Mouse (Mus musculus): ENCODE measurements around the gene Lcp2.

Gene Lcp2

GRCm38 (mm10) chr11:34048375-34049124, 1.8 kb downstream of the Lcp2 start:
- DNase-seq = no peak

DNA sequence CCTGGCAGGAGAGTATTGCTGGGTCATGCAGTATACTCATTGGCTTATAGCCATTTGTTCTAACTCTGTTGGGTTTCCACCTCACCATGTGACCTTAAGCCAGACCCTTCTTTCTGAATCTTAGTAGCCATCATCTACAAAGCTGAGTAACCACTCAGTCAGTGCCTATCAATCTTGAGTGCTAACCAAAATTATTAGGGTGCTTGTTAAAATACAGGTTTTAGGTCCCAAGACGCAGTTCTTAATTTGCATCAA, 2.3 kb downstream of the Lcp2 start:
- no peak for DNase-seq

GRCm38 (mm10) chr11:34050063-34050462, 3.3 kb downstream of the Lcp2 start:
- DNase-seq = no peak

DNA sequence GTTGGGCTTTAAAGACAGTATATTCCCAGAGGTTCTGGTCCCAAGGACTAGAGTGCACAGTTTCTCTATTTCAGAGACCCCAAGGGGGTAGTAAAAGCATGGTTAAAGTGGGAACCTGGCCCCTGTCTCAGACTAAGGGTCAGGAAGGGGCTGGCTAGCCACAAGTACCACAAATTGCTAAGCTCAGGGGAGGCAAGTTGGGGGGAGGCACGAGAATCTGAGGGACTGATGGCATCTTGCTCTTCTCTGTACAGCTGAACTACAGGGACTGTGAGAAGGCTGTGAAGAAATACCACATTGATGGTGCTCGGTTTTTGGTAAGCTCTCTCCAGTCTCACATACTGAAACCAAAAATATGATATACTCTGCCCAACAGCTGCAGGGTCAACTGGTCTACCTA, 3.9 kb downstream of the Lcp2 start:
- no peak for DNase-seq

- no peak for DNase-seq
These were observed 6.5 kb downstream of the Lcp2 start for GRCm38 (mm10) chr11:34053031-34053818.

DNA sequence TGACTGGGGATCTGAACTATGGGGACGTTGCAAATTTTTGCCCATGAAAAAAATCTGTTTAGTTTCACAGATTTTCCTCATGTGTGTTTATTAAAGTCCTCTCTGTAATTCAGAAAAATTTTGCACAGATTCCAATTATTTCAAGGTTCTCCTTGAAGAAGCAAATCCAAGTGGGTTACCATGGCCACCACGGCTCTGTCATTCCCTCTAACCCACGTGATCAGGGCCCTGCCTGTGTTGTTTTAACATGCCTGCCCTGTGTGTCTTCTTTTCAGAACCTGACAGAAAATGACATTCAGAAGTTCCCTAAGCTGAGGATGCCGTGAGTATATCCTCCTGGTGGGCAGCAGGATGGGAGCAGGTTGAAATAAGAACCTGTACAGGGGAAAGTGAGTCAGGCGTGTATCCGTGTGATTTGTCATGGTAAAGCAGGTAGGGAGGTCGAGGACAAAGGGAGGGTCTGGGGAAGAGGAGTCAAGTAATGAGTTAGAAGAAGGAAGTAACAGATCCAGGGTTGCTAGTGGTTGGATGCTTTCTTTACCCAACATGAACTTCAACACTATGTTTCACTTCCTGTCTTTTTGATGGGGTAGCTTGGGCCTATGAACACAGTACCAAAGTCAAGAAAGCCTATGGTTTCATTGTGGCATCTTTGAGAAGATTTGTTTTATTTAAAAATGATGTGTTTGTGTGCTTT, 7.5 kb downstream of the Lcp2 start:
- DNase-seq = no peak

DNA sequence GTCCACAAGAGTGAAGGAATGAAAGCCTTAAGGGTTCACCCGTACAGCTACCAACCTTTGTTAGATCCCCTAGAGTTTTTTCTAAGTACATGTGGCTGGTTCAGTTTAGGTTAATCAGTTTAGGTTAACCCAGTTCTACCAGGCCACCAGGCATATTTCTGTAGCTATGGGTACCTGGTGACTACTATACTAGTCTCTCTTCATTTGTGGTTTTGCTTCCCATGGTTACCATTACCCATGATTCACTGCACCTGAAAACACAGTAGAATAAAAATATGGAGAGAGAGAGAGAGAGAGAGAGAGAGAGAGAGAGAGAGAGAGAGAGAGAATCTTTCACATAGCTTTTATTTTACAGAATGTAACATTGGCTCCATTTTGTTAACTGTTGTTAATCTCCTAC, 10.0 kb downstream of the Lcp2 start:
- no peak for DNase-seq

- DNase-seq = no peak
These were observed 11.6 kb downstream of the Lcp2 start for GRCm38 (mm10) chr11:34058332-34058731.

DNA sequence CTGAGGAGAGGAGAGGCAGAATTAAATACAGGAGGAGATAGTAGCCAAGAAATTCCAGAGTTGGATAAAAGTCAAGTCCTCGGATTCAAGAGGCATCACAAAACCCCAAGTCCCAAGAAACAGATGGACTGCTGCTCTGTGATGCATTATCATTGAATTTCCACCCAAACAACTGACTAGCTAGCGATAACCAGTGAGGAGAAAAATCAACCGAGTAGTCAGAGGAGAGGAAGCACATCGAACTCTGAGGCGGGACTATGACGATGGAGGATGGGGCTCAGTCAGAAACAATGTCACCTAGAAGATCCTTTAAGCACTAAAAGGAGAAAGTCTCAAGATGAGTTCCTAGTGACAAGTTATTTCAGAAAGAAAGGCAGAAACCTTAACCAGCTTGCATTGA, 12.2 kb downstream of the Lcp2 start:
- DNase-seq = no peak

- DNase-seq = no peak
These were observed 15.0 kb downstream of the Lcp2 start for GRCm38 (mm10) chr11:34061740-34062139.

DNA sequence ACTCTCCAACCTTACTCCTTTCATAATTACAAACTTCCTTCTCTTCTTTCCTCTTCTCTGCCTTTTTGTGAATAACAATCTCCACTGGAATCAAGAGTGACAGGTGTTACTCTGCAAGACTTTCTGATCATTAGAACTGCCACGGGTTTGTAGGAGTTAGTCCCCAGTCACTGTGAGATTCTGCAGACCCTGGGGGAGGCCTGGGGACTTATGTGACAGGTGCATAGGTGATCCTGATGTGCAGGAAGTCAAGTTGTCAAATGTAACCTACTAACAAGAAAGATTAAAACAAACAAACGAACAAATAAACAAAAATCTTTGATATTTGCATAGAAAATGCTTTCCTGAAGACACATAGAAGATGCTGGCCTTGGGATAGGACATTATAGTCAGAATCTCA, 16.5 kb downstream of the Lcp2 start:
- no peak for DNase-seq

GRCm38 (mm10) chr11:34063702-34064485, 17.2 kb downstream of the Lcp2 start:
- DNase-seq = no peak

DNA sequence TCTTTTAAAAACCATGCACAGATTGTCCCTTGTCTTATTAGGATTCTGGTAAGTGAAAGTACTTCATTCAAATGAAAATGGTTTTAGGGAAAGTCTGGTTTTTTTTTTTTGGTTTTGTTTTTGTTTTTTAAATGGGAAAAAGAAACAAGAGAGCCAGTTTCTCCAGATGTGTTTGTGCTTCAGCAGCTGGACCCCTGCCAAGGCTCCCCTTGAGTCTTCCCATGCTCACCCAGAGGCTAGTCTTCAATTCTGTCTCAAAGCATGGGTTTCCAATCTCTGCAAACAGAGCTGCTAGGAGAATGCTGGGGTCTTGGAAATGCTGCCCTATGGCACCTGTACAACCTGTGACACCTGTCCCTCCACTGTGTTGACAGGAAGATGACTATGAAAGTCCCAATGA, 23.9 kb downstream of the Lcp2 start:
- DNase-seq = no peak

GRCm38 (mm10) chr11:34072309-34072708, 25.6 kb downstream of the Lcp2 start:
- no peak for DNase-seq

GRCm38 (mm10) chr11:34073776-34074175, 27.1 kb downstream of the Lcp2 start:
- DNase-seq = peak; percentile 29

- no peak for DNase-seq
These were observed 31.1 kb downstream of the Lcp2 start for GRCm38 (mm10) chr11:34077870-34078269.

- no peak for DNase-seq
These were observed 31.9 kb downstream of the Lcp2 start for GRCm38 (mm10) chr11:34078581-34078980.

DNA sequence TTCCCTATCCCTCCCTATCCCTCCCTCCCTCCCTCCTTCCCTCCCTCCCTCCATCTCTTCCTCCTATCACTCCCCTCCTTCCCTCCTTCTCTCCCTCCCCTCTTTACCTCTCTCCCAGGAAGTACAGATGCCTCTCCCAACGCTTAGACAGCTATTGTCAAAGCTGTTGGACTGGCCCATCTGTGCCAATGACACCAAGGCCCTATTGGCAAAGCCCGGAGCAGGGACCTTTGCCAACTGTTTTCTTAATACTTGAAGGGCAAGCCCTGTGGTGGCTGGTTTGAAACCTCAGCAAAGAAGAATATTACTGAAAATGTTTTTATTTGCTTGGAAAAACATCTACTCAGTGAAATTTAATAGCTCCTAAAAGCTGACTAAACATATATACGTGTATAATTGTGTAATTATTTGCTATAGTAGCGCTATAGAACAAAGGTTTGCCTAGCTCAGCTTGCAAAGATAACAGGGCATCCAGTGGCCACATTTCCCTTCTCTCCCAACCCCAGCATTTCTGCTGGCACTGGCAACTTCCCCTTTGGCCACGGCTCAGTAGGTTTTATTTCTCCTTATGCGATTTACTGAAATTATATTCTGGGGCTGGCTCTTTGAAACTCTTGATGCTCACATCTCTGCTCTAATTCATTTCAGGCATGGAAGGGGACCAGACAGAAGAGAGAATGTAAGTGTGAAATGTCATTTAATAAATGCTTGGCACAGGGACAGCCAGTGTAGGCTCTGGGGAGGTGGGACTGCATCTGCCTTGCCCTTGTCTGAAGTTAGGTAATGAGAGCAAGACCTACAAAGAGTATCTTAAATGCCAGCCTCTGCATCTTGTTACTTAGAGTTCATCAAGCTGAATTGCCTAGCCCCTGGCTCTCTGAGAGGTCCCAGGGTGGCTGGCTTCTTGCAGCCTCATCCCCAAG, 33.1 kb downstream of the Lcp2 start:
- no peak for DNase-seq

GRCm38 (mm10) chr11:34083795-34084194, 37.1 kb downstream of the Lcp2 start:
- no peak for DNase-seq

GRCm38 (mm10) chr11:34084639-34085038, 37.9 kb downstream of the Lcp2 start:
- no peak for DNase-seq

- DNase-seq = no peak
These were observed 39.5 kb downstream of the Lcp2 start for GRCm38 (mm10) chr11:34086164-34086751.

- no peak for DNase-seq
These were observed 40.3 kb downstream of the Lcp2 start for GRCm38 (mm10) chr11:34087064-34087463.

Data from kidney, adult 9 months (tissue).